Mouse (Mus musculus): ENCODE measurements around the gene Prrxl1.

The Prrxl1 gene

DNA sequence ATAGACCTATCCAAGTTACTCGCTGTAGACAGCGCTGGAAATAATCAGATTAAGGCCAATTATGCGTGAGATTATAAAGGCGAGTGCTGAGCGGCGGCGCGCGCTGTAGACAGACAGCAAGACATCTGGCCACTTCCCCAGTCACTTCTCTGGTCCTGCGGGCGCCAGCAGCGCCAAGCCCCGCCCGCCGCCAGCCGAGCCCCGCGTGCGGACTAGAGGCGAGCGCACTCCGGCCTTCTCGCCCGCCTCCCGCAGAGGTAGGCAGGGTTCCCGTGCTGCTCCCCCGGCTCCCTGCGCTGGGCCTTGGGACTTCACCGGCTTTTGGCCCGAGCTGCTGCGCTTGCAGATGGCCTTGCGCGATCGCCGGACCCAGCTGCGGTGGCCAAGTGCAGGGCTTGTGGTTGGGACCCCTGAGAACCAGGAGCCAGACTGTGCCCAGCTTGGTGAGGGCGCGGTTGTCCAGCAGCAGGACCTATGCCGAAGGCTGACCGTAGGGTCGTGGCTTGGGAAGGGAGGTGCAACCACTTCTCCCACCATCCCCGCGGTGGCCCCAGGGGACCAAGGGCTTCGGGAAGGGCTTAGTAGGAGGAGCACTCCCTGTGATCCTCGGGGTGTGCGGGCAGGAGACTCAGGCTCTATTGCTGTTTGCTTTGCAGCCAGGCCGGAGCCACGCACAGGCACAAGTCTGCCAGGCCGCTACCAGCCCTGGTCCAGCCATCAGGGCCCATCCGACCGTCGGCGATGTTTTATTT, at the start of gene Prrxl1:
Prrxl1 (plus strand) TSS at position 118 of the 752 bp plus-strand sequence.
- DNase-seq (ENCODE audit: low spot score) = no peak

DNA sequence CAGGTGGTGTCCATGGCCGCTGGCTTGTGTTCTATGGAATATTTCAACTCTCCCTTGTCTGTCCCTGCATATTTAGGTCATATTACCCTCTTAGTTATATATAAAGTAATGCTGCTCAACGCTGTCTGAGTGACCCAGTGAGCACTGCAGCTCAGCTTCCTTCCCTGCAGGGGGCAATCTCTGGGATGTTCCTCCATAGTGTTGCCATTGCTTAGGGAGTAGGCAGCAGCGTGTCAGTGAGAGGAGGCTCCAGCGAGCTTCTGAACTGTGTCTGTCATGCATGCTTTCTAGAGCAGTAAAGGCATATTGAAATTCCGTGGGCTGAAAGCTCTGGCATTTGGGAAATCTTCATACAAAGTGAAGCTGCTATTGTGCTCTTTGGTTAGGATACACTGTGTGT, 47.4 kb upstream of the Prrxl1 start:
- DNase-seq (ENCODE audit: low spot score) = no peak

DNA sequence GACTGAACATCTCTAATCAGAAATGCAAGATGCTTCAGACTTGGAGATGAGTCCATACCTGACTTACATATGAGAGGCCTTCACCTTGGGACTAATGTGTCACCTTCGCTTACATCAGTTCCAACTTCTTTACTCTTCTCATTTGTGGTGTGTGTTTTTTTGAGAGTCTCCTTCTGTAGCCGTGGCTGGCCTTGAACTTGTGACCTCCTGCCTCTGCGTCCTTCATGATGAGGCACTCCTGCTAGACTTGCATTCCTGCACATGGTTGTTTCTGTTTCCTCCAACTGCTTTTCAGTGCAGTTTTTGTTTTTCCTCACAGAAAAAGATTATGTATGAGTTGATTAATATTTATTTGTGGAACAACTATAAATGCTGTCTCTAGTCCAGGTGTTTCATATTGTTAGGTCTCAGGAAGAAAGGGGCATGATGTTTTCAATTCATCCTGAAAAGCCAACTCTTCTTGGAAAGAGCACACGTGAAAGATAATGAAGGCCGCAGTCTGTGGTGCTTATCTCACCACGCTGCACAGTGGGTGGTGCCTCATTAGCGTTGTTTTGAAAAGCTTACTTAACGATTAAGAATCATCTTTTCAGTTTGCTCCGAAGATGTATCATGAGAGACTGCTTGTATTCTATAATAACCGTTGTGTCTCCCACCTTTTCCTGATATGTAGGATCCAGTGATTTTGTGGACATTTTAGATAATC, 45.9 kb upstream of the Prrxl1 start:
- no peak for DNase-seq (ENCODE audit: low spot score)

- DNase-seq (ENCODE audit: low spot score) = no peak
Observed at GRCm38 (mm10) chr14:32554860-32555526, 44.2 kb upstream of the Prrxl1 start.

- no peak for DNase-seq (ENCODE audit: low spot score)
Observed at GRCm38 (mm10) chr14:32561428-32561827, 37.8 kb upstream of the Prrxl1 start.

DNA sequence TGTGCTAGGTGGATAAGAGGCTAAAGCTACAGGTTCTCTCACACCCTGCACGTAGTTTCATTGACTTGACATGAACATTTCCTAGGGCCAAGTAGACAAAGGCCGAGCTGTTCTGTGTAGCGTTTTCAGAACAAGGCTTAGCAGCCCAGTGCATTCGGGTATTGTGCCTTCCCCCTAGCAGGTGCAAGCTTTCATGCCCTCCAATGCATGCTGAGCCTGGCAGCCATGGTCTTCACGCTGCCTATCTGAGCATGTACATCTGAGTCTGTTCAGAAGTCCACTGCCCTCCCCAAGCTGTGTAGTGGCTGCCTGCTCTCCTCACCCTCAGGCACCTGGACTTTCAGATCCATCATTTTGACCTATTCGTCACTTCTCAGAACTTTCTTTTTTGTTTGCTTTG, 35.5 kb upstream of the Prrxl1 start:
- DNase-seq (ENCODE audit: low spot score) = no peak

DNA sequence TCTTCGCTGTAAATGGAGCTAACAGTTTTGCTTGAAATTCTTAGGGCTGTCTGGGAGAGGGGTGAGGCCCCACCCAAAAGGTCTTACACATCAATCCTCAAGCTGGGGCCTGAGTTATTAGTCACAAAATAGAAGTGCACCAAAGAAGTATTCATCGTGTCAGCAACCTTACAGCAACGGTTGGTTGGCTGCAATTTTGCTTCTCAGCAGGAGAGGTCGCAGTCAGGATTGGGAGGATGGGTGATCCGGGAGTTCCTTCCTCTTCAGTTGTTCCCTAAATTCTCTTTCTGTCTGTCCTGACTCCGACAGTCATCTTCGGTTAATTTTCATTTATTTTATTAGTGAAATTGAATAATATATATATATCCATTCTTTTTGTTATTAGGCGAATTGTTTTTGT, 26.7 kb upstream of the Prrxl1 start:
- no peak for DNase-seq (ENCODE audit: low spot score)

- no peak for DNase-seq (ENCODE audit: low spot score)
Observed at GRCm38 (mm10) chr14:32578420-32578819, 20.8 kb upstream of the Prrxl1 start.

DNA sequence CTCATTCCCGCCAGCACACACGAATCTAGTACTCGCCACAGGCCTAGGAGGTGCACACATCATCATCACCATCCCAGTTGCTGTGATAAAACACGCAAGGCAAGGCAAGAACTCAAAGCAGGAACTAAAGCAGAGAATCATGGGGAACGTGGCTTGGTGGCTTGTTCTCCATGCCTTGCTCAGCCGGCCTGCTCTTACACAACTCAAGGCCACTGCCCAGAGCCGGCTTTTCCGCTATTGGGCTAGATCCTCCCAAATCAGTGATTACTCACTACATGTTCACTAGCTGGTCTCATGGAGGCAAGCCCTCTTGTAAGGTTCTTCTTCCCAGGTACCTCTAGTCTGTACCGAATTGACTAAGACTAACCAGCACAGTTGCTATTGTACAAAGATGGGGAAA, 15.5 kb upstream of the Prrxl1 start:
- no peak for DNase-seq (ENCODE audit: low spot score)

DNA sequence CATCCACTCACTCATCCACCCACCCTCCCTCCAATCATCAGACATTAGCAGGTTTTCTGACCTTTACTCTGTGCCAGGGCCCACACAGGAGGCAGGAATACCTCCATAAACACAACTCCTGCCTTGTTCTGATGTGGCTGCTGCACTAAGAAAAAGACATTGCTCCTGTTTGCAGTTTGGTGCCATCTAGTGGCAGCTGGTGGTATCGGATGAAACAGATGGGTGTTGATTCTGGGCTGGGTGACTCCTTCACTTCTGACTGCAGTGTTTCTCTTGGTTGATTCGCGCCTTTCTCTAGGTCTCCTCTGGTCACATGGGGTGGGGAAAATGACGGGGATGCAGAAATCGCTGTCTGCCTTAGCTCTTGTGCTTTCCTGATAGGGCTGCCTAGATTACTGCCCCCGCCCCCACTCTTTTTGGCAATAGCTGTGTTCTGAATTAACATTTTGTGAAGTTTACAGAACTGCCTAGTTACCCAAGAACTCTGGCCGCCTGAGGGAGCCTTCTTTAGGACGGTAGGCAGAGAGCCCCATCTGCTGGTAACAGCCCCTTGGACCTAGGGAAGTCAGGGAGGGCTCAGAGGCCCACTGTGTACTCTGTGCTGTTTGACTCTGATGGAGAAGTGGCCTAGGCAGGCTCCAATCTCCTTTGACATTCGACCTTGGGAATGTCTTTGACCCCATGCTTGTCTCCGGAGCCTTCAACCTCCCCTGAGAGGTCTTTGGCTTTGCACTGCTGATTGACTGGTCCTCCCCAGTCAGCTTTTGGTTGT, 12.0 kb upstream of the Prrxl1 start:
- peak; percentile 70 for DNase-seq (ENCODE audit: low spot score)

DNA sequence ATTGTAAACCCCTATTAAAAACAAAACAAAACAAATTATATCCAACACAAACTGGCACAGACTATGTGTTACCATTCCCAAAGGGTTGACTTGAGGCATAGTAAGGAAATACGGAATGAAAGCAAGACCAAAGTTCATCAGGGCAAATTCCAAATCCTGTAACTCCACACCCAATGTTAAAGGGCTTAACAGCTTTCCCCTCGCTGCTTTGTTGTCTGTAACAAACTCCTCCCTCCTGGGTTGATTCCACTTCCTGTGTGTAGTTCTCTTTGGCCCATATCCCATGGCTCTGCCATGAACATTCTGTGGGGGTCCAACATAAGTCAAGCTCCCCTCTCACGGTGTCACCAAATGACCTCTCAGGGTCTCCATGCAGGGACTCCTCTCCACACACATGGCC, 8.8 kb upstream of the Prrxl1 start:
- DNase-seq (ENCODE audit: low spot score) = no peak

GRCm38 (mm10) chr14:32597232-32598231, 1.7 kb upstream of the Prrxl1 start:
- DNase-seq (ENCODE audit: low spot score) = peak; percentile 57

DNA sequence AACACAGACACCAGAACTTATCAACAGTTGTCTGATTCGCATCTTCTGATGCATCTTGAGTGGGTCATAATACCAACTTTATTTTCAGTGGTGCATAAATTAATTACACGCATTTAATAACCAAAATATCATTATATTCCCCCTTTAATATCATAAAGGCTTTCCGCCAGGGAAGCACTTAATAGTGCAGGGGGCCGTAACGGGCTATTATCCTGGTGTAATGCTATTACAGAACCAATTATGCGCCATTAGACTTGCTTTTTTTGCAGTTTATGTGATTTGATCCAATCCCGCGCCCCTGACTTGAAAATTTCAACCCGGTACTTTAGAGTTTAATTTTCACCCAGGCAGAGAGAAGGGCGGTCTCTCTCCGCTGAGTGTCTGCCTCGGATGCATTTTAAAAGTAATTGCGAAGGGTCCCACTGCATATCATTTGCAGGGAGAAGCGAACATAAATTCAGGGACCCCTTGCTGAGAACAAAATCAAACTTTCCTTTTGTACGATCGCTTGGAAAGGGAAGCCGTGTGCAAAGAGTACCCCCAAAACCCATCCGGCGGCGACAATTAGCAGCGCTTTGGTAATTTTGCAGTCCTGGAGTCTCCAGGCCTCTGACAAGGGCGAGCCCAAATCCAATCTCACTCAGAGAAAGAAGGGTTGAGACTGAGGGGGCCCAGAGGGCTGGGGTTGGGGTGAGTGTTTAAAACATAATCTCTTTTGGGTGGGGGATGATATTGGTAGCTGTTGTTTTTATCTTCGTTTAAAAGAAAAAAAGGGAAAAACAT, 579 bp upstream of the Prrxl1 start:
- DNase-seq (ENCODE audit: low spot score) = no peak

DNA sequence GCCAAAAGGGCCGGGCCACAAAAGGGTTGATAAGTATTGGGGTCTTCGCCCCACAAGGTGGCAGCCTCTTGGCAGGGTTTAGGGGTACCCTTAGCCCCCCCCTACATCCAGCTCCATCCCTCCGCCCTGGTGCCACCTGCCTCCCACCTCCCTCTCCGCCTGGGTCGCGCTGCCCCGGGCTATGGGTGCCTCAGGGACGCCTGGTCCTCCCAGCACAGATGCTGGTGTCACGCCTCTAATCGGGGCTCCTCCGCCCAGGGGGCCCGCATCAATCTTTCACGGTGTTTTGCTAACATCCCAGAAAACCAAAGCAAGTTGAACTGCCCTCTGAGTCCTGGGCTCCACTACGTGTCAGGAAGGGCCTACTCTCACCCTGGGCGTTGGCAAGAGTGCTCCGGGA, 903 bp downstream of the Prrxl1 start:
- DNase-seq (ENCODE audit: low spot score) = no peak

- no peak for DNase-seq (ENCODE audit: low spot score)
Observed at GRCm38 (mm10) chr14:32605508-32605907, 6.3 kb downstream of the Prrxl1 start.

DNA sequence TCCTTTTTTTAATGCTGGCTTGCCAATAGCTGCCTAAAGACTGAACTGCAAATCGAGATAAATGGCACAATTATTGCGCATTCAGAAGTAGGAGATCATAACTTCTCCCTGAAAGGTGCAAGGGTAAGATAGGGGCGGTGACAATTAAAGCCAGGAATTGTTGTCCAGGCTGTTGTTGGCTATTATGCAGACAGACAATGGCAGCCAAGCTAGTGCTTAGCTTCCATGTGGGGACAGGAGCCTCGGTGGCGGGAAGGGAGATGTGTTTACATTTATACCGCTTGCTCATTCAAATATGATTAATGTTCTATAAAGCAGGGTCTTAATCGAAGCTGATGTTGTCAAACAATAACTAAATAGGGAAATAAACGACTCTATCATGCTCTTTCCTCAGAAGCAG, 7.1 kb downstream of the Prrxl1 start:
- DNase-seq (ENCODE audit: low spot score) = no peak

DNA sequence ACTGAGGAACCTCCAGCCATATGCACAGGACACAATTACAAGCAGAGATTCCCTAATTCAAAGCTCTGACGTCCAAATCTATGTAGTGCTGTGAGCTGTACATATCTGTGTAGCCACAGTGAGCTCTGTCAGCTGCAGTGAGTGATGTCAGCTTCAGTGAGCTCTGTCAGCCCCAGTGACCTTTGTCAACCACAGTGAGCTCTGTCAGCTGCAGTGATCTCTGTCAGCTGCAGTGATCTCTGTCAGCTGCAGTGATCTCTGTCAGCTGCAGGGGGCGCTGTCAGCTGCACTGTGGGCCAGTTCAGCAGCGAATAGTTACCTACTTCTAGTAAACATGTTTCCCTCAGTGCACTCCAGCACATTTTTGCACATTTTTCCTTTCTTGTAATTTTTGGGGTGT, 10.2 kb downstream of the Prrxl1 start:
- DNase-seq (ENCODE audit: low spot score) = peak; percentile 24

- no peak for DNase-seq (ENCODE audit: low spot score)
Observed at GRCm38 (mm10) chr14:32617253-32617652, 18.0 kb downstream of the Prrxl1 start.

GRCm38 (mm10) chr14:32624245-32624644, 25.0 kb downstream of the Prrxl1 start:
- DNase-seq (ENCODE audit: low spot score) = no peak

- DNase-seq (ENCODE audit: low spot score) = no peak
Observed at GRCm38 (mm10) chr14:32624811-32625210, 25.6 kb downstream of the Prrxl1 start.

Data from urinary bladder, postnatal 25 days (tissue).